Mouse (Mus musculus) 416B (cell line): ENCODE results near the gene Ccdc182.

Source experiments
- DNase-seq: peaks from one replicate; pipeline ENCODE4 v3.0.0; 2011; ENCODE audit warnings: low read depth

Ccdc182 gene

GRCm38 (mm10) chr11:88328813-88329595, 35.1 kb downstream of the Ccdc182 start:
- DNase-seq: no peak

GRCm38 (mm10) chr11:88330799-88331198, 36.9 kb downstream of the Ccdc182 start:
- no peak for DNase-seq

DNA sequence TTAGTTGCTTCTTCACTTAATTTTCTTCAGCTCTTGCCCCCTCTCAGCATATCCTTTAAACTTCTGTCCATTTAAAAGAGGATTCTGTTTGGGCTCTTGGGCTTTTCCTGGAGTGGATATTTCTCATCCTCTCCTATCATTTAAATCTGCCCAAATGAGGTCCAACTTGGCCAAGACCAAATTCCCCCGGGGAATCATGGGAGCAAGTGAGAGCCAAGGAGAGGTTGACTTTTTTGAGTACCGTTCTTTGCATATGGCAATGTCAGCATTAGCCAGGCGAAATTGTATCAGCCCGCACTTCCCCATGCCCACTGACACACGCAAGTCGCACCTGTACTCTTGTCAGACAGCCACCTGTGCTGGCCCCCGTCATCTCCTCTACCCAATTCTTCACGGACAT, 37.9 kb downstream of the Ccdc182 start:
- DNase-seq: no peak

DNA sequence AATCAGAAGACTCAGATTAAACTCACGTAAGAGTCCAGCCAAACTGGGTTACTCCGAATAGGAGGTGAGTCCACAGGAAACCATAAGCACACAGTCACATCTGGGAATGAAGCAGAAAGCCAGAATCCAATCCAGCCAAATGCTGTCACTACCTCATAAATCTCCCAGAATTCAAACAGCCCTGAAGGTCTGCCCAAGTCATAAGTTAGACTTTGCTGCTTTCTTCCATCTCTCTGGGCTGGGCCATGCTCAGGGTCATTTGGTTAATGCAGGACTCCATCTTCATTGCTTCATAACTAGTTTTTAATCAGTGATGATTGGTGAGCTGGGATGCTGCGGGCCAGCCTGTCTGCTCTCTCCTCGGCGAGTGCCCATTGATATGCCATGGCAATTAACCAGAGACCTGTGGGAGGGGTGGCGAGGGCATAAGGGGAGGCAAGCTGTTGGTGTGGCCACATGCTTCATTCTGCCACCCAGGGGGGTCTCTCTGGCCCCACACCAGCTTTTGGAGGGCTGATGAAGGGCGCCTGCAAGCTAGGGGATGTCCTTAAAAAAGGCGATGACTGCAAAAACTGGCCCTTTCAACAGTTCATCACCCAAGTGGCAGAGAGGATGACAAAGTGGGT, 38.6 kb downstream of the Ccdc182 start:
- no peak for DNase-seq

DNA sequence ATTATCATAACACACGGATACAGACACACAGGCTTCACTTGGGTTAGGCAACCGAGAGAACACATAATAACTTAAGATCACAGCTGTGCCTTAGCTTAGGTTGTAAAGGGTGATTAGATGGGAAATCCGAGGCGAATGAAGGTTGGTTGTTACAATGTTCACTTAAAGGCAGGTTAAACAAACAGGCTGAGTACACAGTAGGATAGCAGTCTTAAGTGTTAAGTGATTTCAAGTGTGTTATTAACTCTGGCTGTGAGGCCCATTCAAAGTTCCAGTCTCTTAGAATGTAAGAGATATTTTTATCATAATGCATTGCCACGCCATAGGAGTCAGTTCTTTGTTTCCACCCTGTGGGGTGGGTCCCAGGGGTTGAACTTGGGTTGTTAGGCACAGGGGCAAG, 41.0 kb downstream of the Ccdc182 start:
- no peak for DNase-seq

DNA sequence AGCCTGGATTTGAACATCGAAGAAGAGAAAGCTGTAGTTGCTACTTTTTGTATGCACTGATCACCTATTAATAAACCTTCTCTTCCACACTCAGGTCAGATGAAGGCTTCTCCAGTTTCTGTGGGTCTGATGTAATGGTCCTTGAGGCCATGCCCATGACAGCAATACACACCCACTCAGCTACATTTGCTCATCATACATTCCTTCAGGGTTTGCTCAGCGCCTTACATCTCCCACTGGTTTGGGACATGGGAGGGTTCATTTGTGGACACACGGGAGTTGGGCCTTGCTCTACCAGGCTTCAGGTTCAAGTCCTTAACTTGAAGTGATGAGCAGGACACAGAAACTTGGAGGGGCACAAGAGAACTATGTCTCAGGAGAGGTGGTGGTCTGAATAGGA, 44.1 kb downstream of the Ccdc182 start:
- no peak for DNase-seq
